Mouse (Mus musculus) cortical plate, adult 2 months (tissue): ENCODE data around the gene Cir1. TPM values are rescaled to one million over a fixed set of nuclear protein-coding genes. Genes with fewer than 3 reads are reported as not detected.

Experiments
- H3K27ac ChIP-seq: fragments of 200-500 bp; 2 replicates; pipeline ENCODE4 v1.5.1; 2012; ENCODE audit warnings: low read length, control low read depth, inconsistent platforms; ENCODE audit not compliant: insufficient read depth
- H3K4me1 ChIP-seq: fragments of 200-500 bp; 2 replicates; pipeline ENCODE4 v1.6.1; 2011; ENCODE audit warnings: low read length; ENCODE audit not compliant: control insufficient read depth, insufficient read depth
- H3K4me3 ChIP-seq: fragments of 200-500 bp; 2 replicates; pipeline ENCODE4 v1.5.1; 2011; ENCODE audit warnings: mild to moderate bottlenecking, low read length, control low read depth; ENCODE audit not compliant: insufficient read depth
- CTCF ChIP-seq: fragments of 200-500 bp; IDR thresholded peaks from 2 replicates; pipeline ENCODE4 v1.5.1; 2011; ENCODE audit warnings: mild to moderate bottlenecking, control low read depth, low read length; ENCODE audit not compliant: insufficient read depth; ENCODE audit errors: extremely low read depth
- POLR2A ChIP-seq: fragments of 200-500 bp; IDR thresholded peaks from 2 replicates; pipeline ENCODE4 v1.6.1; 2011; ENCODE audit warnings: mild to moderate bottlenecking, low read length, control low read depth; ENCODE audit not compliant: insufficient read depth; ENCODE audit errors: extremely low read depth
- polyA plus RNA-seq: library from polyadenylated mRNA; depleted of rRNA; stranded (reverse); fragments of >200 nt; gene quantifications from 2 replicates; pipeline ENCODE4 v1.2.3, GENCODE M21; 2012

The Cir1 gene
- polyA plus RNA-seq, 1 experiment, result 26.7 TPM

DNA sequence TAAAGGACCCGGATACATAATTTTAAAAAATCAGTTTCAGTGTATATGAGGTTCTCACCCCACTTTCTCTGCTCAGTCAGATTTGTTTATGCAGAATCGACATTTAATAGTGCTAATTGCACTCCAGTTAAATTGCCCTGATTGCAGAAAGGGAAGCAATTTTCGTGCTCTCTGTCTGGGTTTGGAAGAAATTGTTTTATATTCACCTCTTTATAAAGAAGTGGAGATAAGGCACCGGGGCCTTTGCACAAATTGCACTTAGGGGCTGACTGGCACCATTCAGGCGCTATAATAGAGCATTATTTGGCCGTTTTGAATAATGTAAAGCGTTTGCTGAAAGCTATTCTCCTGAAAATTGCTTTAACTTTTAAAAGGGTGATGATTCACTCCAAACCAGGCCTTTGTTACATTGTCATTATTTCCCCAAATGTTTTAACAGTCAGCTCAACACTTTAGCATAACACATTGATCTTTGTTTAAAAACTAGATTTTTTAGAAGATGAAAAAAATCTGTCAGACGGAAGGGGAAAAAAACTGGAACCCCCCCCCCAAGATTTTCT is 43.6 kb downstream of the Cir1 start:
- Histone ChIP-seq H3K27ac (no peak overlapping the region), H3K4me3 (no peak overlapping the region), H3K4me1 (no peaks in the 10 kb centered on the region)
- no peak for TF ChIP-seq CTCF
- no peak for TF ChIP-seq POLR2A

DNA sequence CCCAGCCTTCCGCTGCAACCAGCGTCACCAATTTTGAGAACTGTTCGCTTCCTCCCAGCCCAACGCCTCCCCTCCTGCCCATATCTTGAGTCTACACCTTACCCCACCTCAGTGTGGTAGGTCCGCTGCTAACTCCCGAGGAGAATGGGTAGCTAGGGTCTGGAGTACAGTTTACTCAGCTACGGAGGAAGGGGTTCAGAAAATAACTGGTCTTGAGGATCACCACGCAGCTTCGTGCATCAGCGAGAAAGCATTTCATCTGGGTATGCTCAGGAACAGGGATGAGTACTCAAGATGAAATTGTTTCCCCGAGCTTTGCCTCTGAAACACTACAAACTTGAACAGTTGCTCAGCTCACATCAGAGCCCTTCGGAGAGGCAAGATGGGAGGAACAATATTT is 44.2 kb downstream of the Cir1 start:
- TF ChIP-seq POLR2A, result no peak
- TF ChIP-seq CTCF, result no peak
- no peak overlapping the region for H3K4me3 ChIP-seq
- no peaks in the 10 kb centered on the region for H3K4me1 ChIP-seq
- no peak overlapping the region for H3K27ac ChIP-seq

DNA sequence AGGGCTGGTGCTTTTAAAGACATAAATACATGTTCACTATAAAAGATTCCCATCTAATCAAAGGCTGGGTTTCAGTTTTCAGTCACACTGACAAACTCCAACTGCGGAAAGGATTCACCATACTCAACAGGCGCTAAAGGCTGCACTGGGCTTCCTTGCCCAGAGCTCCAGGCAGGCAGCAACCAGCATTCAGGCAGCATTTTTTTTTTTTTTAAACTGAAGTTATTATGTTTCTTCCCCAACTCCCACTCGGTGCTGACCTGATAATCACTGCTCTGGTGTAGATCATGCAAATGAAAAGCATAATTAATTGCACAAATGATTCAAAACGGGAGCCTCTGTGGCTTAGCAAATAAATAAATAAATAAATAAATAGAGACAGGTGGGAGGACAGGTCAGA is 44.7 kb downstream of the Cir1 start:
- Histone ChIP-seq H3K4me1 (no peaks in the 10 kb centered on the region), H3K27ac (no peak overlapping the region)
- no peak for TF ChIP-seq CTCF
- TF ChIP-seq POLR2A, result no peak

DNA sequence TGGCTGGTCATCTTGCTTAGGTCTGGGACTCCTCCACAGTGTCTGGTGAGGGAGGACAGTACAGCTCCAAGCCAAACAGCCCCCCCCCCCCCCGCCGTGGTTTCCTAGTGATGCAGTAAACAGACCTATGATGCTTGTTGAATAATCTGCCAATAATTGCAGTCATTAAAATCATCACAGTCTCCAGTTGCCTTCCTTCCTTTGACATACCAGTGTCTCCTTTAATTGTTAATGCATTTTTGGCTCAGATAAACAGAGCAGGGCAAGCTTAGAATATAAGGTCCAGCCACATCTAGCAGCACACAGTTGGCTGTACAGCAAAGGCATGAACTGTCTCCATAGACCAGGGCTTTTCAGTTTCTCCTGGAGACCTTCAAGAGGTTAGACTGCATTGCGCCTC is 45.3 kb downstream of the Cir1 start:
- H3K4me3 ChIP-seq, result no peak overlapping the region
- no peaks in the 10 kb centered on the region for H3K4me1 ChIP-seq
- no peak overlapping the region for H3K27ac ChIP-seq
- TF ChIP-seq CTCF (no peak), POLR2A (no peak)

More for the DNA sequence above, 44.7 kb downstream of the Cir1 start:
- no peak overlapping the region for H3K4me3 ChIP-seq

DNA sequence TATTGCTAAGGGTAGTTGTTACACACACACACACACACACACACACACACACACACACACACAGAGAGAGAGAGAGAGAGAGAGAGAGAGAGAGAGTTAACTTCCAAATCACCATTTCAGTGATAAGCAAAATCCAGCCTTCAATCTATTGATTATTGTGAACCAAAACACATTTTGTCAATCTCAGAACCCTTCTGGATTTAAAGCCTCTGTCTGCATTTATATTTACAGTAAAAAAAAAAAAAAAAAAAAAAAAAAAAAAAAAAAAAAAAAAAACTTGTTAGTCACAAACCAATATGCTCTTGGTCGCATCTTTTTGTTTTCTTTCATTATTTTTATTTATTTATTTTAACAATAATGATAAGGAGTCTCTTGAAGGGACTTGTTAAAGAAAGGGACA is 45.9 kb downstream of the Cir1 start:
- Histone ChIP-seq H3K27ac (no peak overlapping the region), H3K4me1 (no peaks in the 10 kb centered on the region), H3K4me3 (no peak overlapping the region)
- no peak for TF ChIP-seq CTCF

DNA sequence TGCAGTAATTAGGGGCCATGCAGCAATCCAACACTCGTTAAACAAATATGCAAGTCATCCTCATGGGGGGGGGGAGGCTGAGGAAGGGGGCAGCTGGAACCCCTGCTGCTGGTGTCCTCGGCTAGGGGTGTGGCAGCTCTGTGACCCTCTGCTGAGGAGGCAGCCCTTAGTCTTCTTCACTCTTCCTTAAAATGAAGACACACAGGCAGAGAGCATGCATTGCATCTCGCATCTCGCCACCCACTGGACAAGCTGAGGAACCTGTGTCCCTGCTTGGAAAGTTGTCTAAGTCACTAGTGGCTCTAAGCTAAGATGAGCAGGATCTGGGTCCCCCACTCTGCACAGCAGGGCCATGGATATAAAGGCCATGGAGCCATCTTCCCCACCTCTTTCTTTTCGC is 46.5 kb downstream of the Cir1 start:
- Histone ChIP-seq H3K4me3 (no peak overlapping the region), H3K27ac (no peak overlapping the region), H3K4me1 (no peaks in the 10 kb centered on the region)
- TF ChIP-seq CTCF, result peak; percentile 30
- no peak for TF ChIP-seq POLR2A

DNA sequence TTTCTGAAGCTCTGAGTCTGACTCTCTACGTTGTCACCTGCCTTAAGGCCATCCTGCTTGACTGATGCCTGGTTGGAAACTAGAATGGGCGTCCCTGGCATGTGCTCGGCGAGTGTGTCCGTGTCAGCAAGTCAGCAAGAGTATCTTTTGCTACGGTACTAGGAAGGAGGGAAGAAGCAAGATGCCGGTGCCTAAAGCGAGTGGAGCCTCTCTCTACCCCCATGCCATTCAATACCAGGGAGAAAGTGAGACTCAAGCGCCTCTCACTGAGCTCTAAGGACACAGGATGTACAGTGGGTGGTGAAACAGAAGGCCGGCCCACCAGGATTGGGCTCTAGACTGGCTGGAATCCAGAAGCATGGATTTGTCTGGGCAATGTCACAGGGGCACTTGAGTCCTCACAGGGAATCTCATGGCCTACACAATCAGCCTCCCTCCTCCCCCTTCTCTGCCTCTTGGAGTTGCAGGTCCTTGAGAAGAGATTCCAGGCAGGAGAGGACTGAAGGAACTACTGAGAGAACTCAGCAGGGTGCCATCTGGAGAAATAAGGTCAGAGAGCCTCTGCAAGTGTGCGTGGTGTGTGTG is 47.8 kb downstream of the Cir1 start:
- 0 out of 2 replicates have a peak overlapping the region, but pooled peaks have one; percentile 6 for H3K4me3 ChIP-seq
- no peaks in the 10 kb centered on the region for H3K4me1 ChIP-seq
- no peak for TF ChIP-seq POLR2A
- no peak for TF ChIP-seq CTCF
- H3K27ac ChIP-seq, result no peak overlapping the region

DNA sequence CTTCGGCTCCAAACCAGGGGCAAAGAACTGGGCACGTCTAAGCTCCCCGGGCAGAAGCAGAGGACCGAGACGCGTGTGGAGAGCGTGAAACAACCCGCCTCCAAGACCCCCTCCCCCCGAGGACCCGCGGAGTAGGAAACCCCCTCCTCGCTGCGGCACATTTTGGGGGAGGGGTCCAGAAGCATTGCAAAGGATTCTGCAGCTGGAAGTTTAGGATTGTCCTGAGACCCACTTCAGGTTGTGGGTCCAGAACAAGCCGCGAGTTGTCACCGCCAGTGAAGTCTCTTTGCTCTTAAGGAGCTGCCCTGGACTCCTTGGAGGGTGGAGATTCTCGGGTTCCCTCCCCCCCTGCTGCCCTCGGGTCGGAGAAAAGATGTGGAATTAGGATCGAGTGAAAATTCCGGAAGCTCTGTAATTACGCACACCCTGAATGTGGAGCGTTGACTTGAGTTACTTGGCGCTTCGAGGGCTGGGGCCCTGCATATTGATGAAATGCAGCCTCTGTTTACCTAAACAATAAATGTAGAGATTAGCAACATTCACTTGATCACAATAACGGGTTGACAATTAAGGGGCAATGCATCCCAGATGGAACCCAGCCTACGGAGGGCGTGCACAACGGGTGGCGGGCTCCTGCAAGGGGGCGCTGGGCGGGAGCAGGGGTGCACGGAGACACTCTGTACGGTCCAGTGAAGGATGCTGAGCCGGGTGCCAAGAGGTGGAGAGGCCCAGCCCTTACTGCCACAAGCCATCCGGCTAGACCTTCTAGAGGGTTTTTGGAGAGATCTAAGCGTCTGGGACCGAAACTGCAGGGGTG is 48.5 kb downstream of the Cir1 start:
- TF ChIP-seq CTCF (no peak), POLR2A (no peak)

DNA sequence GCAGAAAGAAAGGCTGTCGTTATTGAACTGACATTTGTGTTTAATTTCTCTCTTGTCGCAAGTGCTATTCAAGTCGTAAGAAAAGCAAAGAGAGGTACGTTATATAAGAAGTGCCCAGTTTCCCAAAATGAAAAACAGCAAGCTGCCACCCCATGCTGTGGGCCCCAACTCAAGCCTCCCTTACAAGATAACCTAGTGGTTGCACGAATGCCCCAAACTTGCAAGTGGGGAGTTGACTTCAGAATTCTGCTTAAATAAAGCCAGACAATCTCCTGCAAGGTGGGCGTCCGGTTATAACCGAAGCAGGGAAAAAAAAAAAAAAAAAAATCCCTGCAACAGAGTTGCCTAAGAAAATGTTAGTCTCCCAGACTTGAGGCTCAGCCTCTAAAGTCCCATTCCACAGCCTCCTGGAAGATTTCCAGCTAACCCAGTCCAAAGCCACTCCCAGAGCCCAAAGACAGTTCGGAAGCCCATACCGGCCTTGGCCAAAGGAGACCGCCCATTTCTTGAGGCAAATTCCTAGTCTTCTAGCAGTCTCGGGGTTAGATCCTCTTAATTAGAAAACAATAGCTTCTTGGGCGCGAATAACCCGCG is 49.2 kb downstream of the Cir1 start:
- TF ChIP-seq POLR2A (no peak), CTCF (no peak)
- no peaks in the 10 kb centered on the region for H3K4me1 ChIP-seq
- H3K4me3 ChIP-seq, result no peak overlapping the region

More for the DNA sequence above, 48.5 kb downstream of the Cir1 start:
- H3K27ac ChIP-seq, result no peak overlapping the region
- H3K4me3 ChIP-seq, result 0 out of 2 replicates have a peak overlapping the region, but pooled peaks have one; percentile 6
- no peaks in the 10 kb centered on the region for H3K4me1 ChIP-seq

DNA sequence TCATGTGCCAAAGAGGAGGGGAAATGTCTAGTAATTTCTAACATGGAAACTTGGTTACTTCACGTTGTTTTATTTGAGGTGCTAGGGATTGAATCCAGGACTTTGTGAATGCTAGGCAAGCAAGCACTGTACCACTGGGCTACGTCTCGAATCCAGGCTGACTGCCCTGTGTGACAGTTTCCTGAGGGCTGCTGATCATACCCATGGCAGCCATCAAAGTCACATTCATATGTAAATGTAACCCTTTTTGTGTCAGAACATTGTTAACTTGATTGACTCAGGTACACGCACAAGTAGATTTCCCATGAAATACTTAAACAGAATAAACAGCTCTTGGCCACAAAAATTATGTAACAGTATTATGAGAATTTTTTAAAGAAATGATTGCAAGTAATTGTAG is 63.8 kb downstream of the Cir1 start:
- Histone ChIP-seq H3K4me1 (no peaks in the 10 kb centered on the region), H3K27ac (no peak overlapping the region), H3K4me3 (no peak overlapping the region)
- TF ChIP-seq CTCF (no peak), POLR2A (no peak)

More for the DNA sequence above, 49.2 kb downstream of the Cir1 start:
- no peak overlapping the region for H3K27ac ChIP-seq
